Mouse (Mus musculus): ENCODE data around the gene Oxld1. TPM values are rescaled to one million over a fixed set of nuclear protein-coding genes. Genes with fewer than 3 reads are reported as not detected.
A peak's percentile ranks its signal among the peaks of the same experiment; 100 is the strongest.

Oxld1 gene
- polyA plus RNA-seq, 1 experiment from 2014 or later = 15.8 TPM

DNA sequence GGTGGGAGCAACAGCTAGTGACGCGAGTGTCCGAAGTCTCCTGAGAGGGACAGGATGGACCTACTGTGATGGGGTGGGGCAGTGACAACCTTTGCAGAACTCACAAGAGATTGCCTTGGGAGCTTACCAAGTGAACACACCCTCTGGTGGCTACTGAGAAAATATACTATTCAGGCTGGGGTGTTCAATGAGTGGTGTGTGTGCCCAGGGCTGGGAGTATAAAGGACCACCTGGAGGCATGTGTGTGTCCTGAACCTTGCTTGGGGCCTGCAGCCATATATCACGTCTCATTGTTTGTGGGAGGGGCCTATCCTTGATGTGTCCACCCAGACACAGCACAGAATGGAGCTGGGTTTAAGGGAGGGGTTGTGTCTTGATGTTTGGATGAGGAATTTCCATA, 30.6 kb upstream of the Oxld1 start:
- no peak for ATAC-seq
- Histone ChIP-seq H3K4me1 (ENCODE audit: control insufficient read depth, insufficient read depth, low read depth, low read length) (peaks cover 38% of the 10 kb centered on the region), H3K9ac (ENCODE audit: low read depth, low read length) (no peak overlapping the region), H3K27me3 (replicated peaks; ENCODE audit: control insufficient read depth, insufficient read depth, low read length) (no peaks in the 10 kb centered on the region), H3K27ac (ENCODE audit: low read depth, low read length) (no peak overlapping the region), H3K36me3 (ENCODE audit: control insufficient read depth, insufficient read depth, low read length) (peaks cover 21% of the 10 kb centered on the region), H3K9me3 (ENCODE audit: control insufficient read depth, low read length) (no peaks in the 10 kb centered on the region), H3K4me2 (ENCODE audit: low read length) (no peak overlapping the region), H3K4me3 (ENCODE audit: low read length) (no peak overlapping the region)
- 77% methylated on average over 4 of the region's 4 CpGs for WGBS

- no peaks in the 10 kb centered on the region for H3K9me3 ChIP-seq (ENCODE audit: control insufficient read depth, low read length)
- peak overlapping the region; percentile 93 for H3K9ac ChIP-seq (ENCODE audit: low read depth, low read length)
- no peak for ATAC-seq
- peaks cover 16% of the 10 kb centered on the region for H3K4me1 ChIP-seq (ENCODE audit: control insufficient read depth, insufficient read depth, low read depth, low read length)
- peak overlapping the region; percentile 97 for H3K4me3 ChIP-seq (ENCODE audit: low read length)
- peak overlapping the region; percentile 85 for H3K27ac ChIP-seq (ENCODE audit: low read depth, low read length)
- WGBS = 11% methylated on average over 10 of the region's 10 CpGs
- H3K27me3 ChIP-seq (replicated peaks; ENCODE audit: control insufficient read depth, insufficient read depth, low read length) = no peaks in the 10 kb centered on the region
- peak overlapping the region; percentile 76 for H3K4me2 ChIP-seq (ENCODE audit: low read length)
- H3K36me3 ChIP-seq (ENCODE audit: control insufficient read depth, insufficient read depth, low read length) = peaks cover 36% of the 10 kb centered on the region
Observed at GRCm38 (mm10) chr11:120485251-120485650, 27.4 kb upstream of the Oxld1 start.

GRCm38 (mm10) chr11:120484265-120484981, 26.6 kb upstream of the Oxld1 start, which contains the start of gene Mrpl12:
Mrpl12 (plus strand) TSS chr11:120484613.
- peak; percentile 96 for ATAC-seq
- H3K4me3 ChIP-seq (ENCODE audit: low read length) = peak within 1 kb of the TSS; percentile 97
- H3K27me3 ChIP-seq (replicated peaks; ENCODE audit: control insufficient read depth, insufficient read depth, low read length) = no peaks in the 10 kb centered on the region
- no peaks in the 10 kb centered on the region for H3K9me3 ChIP-seq (ENCODE audit: control insufficient read depth, low read length)
- peak within 1 kb of the TSS; percentile 76 for H3K4me2 ChIP-seq (ENCODE audit: low read length)
- H3K4me1 ChIP-seq (ENCODE audit: control insufficient read depth, insufficient read depth, low read depth, low read length) = peaks cover 16% of the 10 kb centered on the region
- H3K36me3 ChIP-seq (ENCODE audit: control insufficient read depth, insufficient read depth, low read length) = peaks cover 42% of the 10 kb centered on the region
- peak within 1 kb of the TSS; percentile 86 for H3K27ac ChIP-seq (ENCODE audit: low read depth, low read length)
- WGBS = 0% methylated on average over 56 of the region's 60 CpGs
- H3K9ac ChIP-seq (ENCODE audit: low read depth, low read length) = peak within 1 kb of the TSS; percentile 93

GRCm38 (mm10) chr11:120483448-120483934, 25.6 kb upstream of the Oxld1 start:
- Histone ChIP-seq H3K4me2 (ENCODE audit: low read length) (peak overlapping the region; percentile 76), H3K9me3 (ENCODE audit: control insufficient read depth, low read length) (no peaks in the 10 kb centered on the region), H3K4me3 (ENCODE audit: low read length) (no peak overlapping the region), H3K27ac (ENCODE audit: low read depth, low read length) (peak overlapping the region; percentile 86), H3K27me3 (replicated peaks; ENCODE audit: control insufficient read depth, insufficient read depth, low read length) (no peaks in the 10 kb centered on the region), H3K4me1 (ENCODE audit: control insufficient read depth, insufficient read depth, low read depth, low read length) (peaks cover 16% of the 10 kb centered on the region), H3K9ac (ENCODE audit: low read depth, low read length) (peak overlapping the region; percentile 93; the same call in 1 of the 2 replicates), H3K36me3 (ENCODE audit: control insufficient read depth, insufficient read depth, low read length) (peaks cover 44% of the 10 kb centered on the region)
- WGBS = 87% methylated on average over 7 of the region's 7 CpGs
- ATAC-seq = no peak

- Histone ChIP-seq H3K27me3 (replicated peaks; ENCODE audit: control insufficient read depth, insufficient read depth, low read length) (no peaks in the 10 kb centered on the region), H3K9ac (ENCODE audit: low read depth, low read length) (no peak overlapping the region), H3K4me1 (ENCODE audit: control insufficient read depth, insufficient read depth, low read depth, low read length) (peaks cover 10% of the 10 kb centered on the region), H3K9me3 (ENCODE audit: control insufficient read depth, low read length) (no peaks in the 10 kb centered on the region), H3K27ac (ENCODE audit: low read depth, low read length) (no peak overlapping the region), H3K4me3 (ENCODE audit: low read length) (no peak overlapping the region), H3K4me2 (ENCODE audit: low read length) (no peak overlapping the region), H3K36me3 (ENCODE audit: control insufficient read depth, insufficient read depth, low read length) (peaks cover 47% of the 10 kb centered on the region)
- 95% methylated on average over 6 of the region's 6 CpGs for WGBS
- no peak for ATAC-seq
Observed at GRCm38 (mm10) chr11:120472052-120472451, 14.2 kb upstream of the Oxld1 start.

GRCm38 (mm10) chr11:120467736-120468092, 9.8 kb upstream of the Oxld1 start:
- ATAC-seq = peak; percentile 57
- peaks cover 27% of the 10 kb centered on the region for H3K36me3 ChIP-seq (ENCODE audit: control insufficient read depth, insufficient read depth, low read length)
- H3K4me3 ChIP-seq (ENCODE audit: low read length) = peak overlapping the region; percentile 97
- H3K9ac ChIP-seq (ENCODE audit: low read depth, low read length) = peak overlapping the region; percentile 94
- WGBS = under 1% methylated on average over 29 of the region's 33 CpGs
- H3K9me3 ChIP-seq (ENCODE audit: control insufficient read depth, low read length) = no peaks in the 10 kb centered on the region
- peaks cover 21% of the 10 kb centered on the region for H3K4me1 ChIP-seq (ENCODE audit: control insufficient read depth, insufficient read depth, low read depth, low read length)
- peak overlapping the region; percentile 75 for H3K27ac ChIP-seq (ENCODE audit: low read depth, low read length)
- peak overlapping the region; percentile 97 for H3K4me2 ChIP-seq (ENCODE audit: low read length)
- H3K27me3 ChIP-seq (replicated peaks; ENCODE audit: control insufficient read depth, insufficient read depth, low read length) = no peaks in the 10 kb centered on the region

- Histone ChIP-seq H3K9me3 (ENCODE audit: control insufficient read depth, low read length) (no peaks in the 10 kb centered on the region), H3K4me1 (ENCODE audit: control insufficient read depth, insufficient read depth, low read depth, low read length) (peaks cover 21% of the 10 kb centered on the region), H3K9ac (ENCODE audit: low read depth, low read length) (peak within 1 kb of the TSS; percentile 94), H3K36me3 (ENCODE audit: control insufficient read depth, insufficient read depth, low read length) (peaks cover 22% of the 10 kb centered on the region), H3K27me3 (replicated peaks; ENCODE audit: control insufficient read depth, insufficient read depth, low read length) (no peaks in the 10 kb centered on the region), H3K4me2 (ENCODE audit: low read length) (peak within 1 kb of the TSS; percentile 97), H3K4me3 (ENCODE audit: low read length) (peak within 1 kb of the TSS; percentile 97), H3K27ac (ENCODE audit: low read depth, low read length) (peak within 1 kb of the TSS; percentile 88)
- ATAC-seq = peak; percentile 100
- under 1% methylated on average over 42 of the region's 54 CpGs for WGBS
Observed at GRCm38 (mm10) chr11:120467051-120467735, 9.3 kb upstream of the Oxld1 start, which contains the start of gene Arl16. Arl16 (minus strand) TSS chr11:120467607.

GRCm38 (mm10) chr11:120465521-120465920, 7.7 kb upstream of the Oxld1 start:
- Histone ChIP-seq H3K9ac (ENCODE audit: low read depth, low read length) (no peak overlapping the region), H3K27ac (ENCODE audit: low read depth, low read length) (no peak overlapping the region), H3K36me3 (ENCODE audit: control insufficient read depth, insufficient read depth, low read length) (peaks cover 9% of the 10 kb centered on the region), H3K4me1 (ENCODE audit: control insufficient read depth, insufficient read depth, low read depth, low read length) (peaks cover 21% of the 10 kb centered on the region), H3K4me3 (ENCODE audit: low read length) (no peak overlapping the region), H3K4me2 (ENCODE audit: low read length) (no peak overlapping the region), H3K9me3 (ENCODE audit: control insufficient read depth, low read length) (no peaks in the 10 kb centered on the region), H3K27me3 (replicated peaks; ENCODE audit: control insufficient read depth, insufficient read depth, low read length) (no peaks in the 10 kb centered on the region)
- 95% methylated on average over 4 of the region's 4 CpGs for WGBS
- ATAC-seq = no peak

DNA sequence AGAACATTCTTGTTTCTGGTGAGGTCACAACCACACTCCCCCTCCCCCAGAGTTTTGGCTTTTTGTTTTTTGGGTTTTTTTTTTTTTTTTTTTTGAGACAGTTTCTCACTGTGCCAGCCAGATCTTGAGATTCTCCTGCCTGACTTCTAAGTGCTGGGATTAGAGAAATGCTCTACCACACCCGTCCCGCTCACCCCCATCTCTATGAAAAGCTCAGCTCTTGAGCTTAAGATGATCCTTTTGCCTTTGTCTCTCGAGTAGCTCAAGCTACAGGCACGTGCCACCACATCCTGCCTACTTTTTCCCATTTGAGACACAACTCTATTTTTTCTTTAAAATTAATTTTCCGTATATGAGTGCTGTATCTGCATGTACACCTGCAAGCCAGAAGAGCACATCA, 6.5 kb upstream of the Oxld1 start:
- H3K9ac ChIP-seq (ENCODE audit: low read depth, low read length) = no peak overlapping the region
- H3K27me3 ChIP-seq (replicated peaks; ENCODE audit: control insufficient read depth, insufficient read depth, low read length) = no peaks in the 10 kb centered on the region
- H3K36me3 ChIP-seq (ENCODE audit: control insufficient read depth, insufficient read depth, low read length) = peaks cover 8% of the 10 kb centered on the region; the same call in 1 of the 2 replicates
- no peak overlapping the region for H3K4me3 ChIP-seq (ENCODE audit: low read length)
- H3K27ac ChIP-seq (ENCODE audit: low read depth, low read length) = no peak overlapping the region
- no peaks in the 10 kb centered on the region for H3K9me3 ChIP-seq (ENCODE audit: control insufficient read depth, low read length)
- 89% methylated on average over 5 of the region's 5 CpGs for WGBS
- H3K4me1 ChIP-seq (ENCODE audit: control insufficient read depth, insufficient read depth, low read depth, low read length) = peaks cover 22% of the 10 kb centered on the region
- no peak for ATAC-seq
- no peak overlapping the region for H3K4me2 ChIP-seq (ENCODE audit: low read length)
